8 mouse cellular contexts compared by ENCODE assay signal in genomic region chr2:10048461-10048860, GRCm38 (mm10). TPM values are rescaled to one million over a fixed set of nuclear protein-coding genes. Genes with fewer than 3 reads are reported as not detected.
DNase-seq lines count a peak whose midpoint lies in the region; ATAC-seq lines count a peak whose summit lies in the region.

TSS of gene Taf3 (minus strand) at chr2:10048596.

- DNase-seq in ZHBTc4 (ENCODE audit: low read depth, low spot score): peak; percentile 98
- peak; percentile 86 to 91 for DNase-seq in gastrocnemius, adult 8-10 months (ENCODE audit: low spot score in 2 of 2)
- DNase-seq in induced T-regulatory cell, adult 2 months (ENCODE audit: low read depth): peak; percentile 97
- peak; percentile 62 to 90 for DNase-seq in left cerebral cortex, adult 9 months (ENCODE audit: low spot score in 2 of 2)
- peak; percentile 91 for DNase-seq in right cerebral cortex, postnatal 14 days
- DNase-seq in urinary bladder, postnatal 36 days (ENCODE audit: low spot score in 2 of 2): peak; percentile 91 to 93

- peak; percentile 96 for ATAC-seq in common myeloid progenitor, adult 5-6 weeks (replicated peaks; ENCODE audit: low read depth, poor library complexity, severe bottlenecking)
- ATAC-seq in megakaryocyte progenitor cell, adult 5-6 weeks (replicated peaks; ENCODE audit: poor library complexity): peak; percentile 94

RNA-seq across cellular contexts. Expression of gene Taf3, which starts in this region (rescaled TPM):
- 11.7 and 13.8 TPM in 2 replicates for total RNA-seq in common myeloid progenitor, adult 5-6 weeks (2017)
- 10 to 100 TPM in 2 of 4 experiments, 1 to 10 TPM in 2; 8.3 to 12.1 (median 10.0) TPM for total RNA-seq in gastrocnemius, adult 8-10 months (2022)
- 20.1 and 21.5 TPM in 2 replicates for total RNA-seq in megakaryocyte progenitor cell, adult 5-6 weeks (2015)
- 6.7 and 11.7 TPM in 2 replicates for total RNA-seq in megakaryocyte progenitor cell, adult 5-6 weeks (2017)

Comparison
In these comparisons a context has a peak if more than half of its experiments do, and no peak if none do; other contexts are left out.
1. Peak in every context shown above with its lines: DNase-seq and ATAC-seq.